Mouse (Mus musculus): ENCODE results near the gene Pnma1. TPM values are rescaled to one million over a fixed set of nuclear protein-coding genes. Genes with fewer than 3 reads are reported as not detected.

Pnma1 gene
- polyA plus RNA-seq, 1 experiment from 2014 or later: 0.79 TPM

DNA sequence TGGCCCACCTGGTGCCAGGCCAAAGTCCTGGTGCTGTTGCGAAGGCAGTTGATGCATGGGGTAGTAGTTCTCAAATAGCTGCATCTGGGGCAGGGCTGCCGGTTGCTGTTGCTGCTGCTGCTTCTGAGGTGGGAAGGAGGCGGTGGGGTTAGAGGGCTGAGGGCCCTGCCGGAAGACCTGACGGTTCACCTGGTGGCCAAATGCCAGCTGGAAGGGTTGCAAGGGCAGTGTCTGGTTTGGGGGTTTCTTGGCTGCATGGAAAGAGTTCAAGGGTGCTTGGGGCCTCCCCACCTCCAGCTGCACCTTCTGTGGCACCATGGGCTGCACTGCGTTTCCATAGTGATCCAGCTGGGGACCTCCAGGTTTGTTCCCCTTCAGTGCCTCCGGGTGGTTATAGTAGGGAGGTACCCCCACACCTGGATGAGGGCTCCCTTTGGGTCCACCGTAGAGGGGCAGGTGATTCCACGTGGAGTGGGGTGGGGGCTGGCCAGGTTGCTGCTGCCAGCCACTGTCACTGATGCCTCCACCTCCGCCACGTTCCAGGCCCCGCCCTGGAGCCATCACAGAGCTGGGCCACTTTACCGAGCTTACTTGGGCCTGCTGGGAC, 25.1 kb upstream of the Pnma1 start:
- H3K27ac ChIP-seq (ENCODE audit: low read depth): peak overlapping the region; percentile 85; the same call in 1 of the 2 replicates
- peaks cover 46% of the 10 kb centered on the region for H3K36me3 ChIP-seq (ENCODE audit: insufficient read depth)
- peaks cover 36% of the 10 kb centered on the region for H3K4me1 ChIP-seq (ENCODE audit: insufficient read depth)
- WGBS: 87% methylated on average over 13 of the region's 13 CpGs
- DNase-seq (no peak), ATAC-seq (ENCODE audit: insufficient read depth) (no peak)
- H3K9me3 ChIP-seq (ENCODE audit: low read depth, low read length): no peaks in the 10 kb centered on the region
- no peak overlapping the region for H3K4me2 ChIP-seq
- H3K27me3 ChIP-seq (ENCODE audit: insufficient read depth, low read length): no peaks in the 10 kb centered on the region
- no peak for TF ChIP-seq CTCF (IDR thresholded peaks at IDR 0.05; ENCODE audit: low read depth)
- no peak overlapping the region for H3K4me3 ChIP-seq (ENCODE audit: low read depth, low read length)
- H3K9ac ChIP-seq: no peak overlapping the region

DNA sequence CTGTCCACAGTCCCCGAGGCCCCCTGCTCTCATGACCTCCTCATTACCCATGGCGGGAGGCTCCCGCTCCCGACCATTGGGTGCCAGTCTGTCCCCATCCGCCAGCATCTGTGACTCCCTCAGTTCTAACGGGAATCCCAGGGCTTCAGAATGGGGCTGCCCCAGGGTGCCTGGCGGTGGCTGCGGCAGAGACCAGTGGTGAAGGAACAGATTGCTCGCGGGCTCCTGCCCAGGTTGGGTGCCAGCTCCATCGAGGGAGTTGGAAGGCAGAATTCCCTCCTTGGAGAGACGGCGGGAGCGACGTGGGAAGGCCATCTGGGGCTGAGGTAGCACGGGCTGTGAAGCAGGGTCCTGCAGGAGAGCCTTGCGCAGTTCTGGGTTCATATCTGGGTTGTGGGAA, 24.6 kb upstream of the Pnma1 start:
- Histone ChIP-seq H3K36me3 (ENCODE audit: insufficient read depth) (peaks cover 48% of the 10 kb centered on the region), H3K4me1 (ENCODE audit: insufficient read depth) (peaks cover 32% of the 10 kb centered on the region), H3K9me3 (ENCODE audit: low read depth, low read length) (no peaks in the 10 kb centered on the region), H3K27ac (ENCODE audit: low read depth) (no peak overlapping the region), H3K27me3 (ENCODE audit: insufficient read depth, low read length) (no peaks in the 10 kb centered on the region), H3K4me3 (ENCODE audit: low read depth, low read length) (no peak overlapping the region), H3K4me2 (no peak overlapping the region), H3K9ac (no peak overlapping the region)
- no peak for ATAC-seq (ENCODE audit: insufficient read depth)
- no peak for TF ChIP-seq CTCF (IDR thresholded peaks at IDR 0.05; ENCODE audit: low read depth)
- WGBS: 91% methylated on average over 17 of the region's 17 CpGs
- DNase-seq: no peak

DNA sequence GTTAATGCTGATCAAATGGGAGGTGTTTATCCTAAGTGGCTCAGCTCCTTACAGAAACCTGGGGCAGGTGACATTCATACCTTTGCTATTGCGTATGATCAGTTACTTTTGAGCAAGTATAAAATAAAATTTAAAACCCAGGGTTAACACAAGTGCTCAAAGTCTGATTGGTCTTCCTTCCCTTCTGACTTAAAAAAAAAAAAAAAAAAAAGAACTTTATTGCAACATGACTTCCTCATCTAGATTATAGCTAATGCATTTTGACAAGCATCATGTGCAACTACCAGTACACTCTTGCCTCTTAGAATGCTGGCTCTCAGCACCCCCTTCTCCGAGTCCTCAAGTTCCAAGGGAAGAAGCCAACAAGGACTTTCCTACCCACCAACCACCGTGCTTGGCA, 23.9 kb upstream of the Pnma1 start:
- Histone ChIP-seq H3K27ac (ENCODE audit: low read depth) (no peak overlapping the region), H3K9me3 (ENCODE audit: low read depth, low read length) (no peaks in the 10 kb centered on the region), H3K4me3 (ENCODE audit: low read depth, low read length) (no peak overlapping the region), H3K27me3 (ENCODE audit: insufficient read depth, low read length) (no peaks in the 10 kb centered on the region), H3K4me2 (no peak overlapping the region), H3K9ac (no peak overlapping the region), H3K4me1 (ENCODE audit: insufficient read depth) (peaks cover 26% of the 10 kb centered on the region), H3K36me3 (ENCODE audit: insufficient read depth) (peaks cover 50% of the 10 kb centered on the region)
- ATAC-seq (ENCODE audit: insufficient read depth) (no peak), DNase-seq (no peak)
- no peak for TF ChIP-seq CTCF (IDR thresholded peaks at IDR 0.05; ENCODE audit: low read depth)
- WGBS: 95% methylated on average over 3 of the region's 3 CpGs

GRCm38 (mm10) chr12:84170610-84171009, 22.3 kb upstream of the Pnma1 start:
- Histone ChIP-seq H3K27ac (ENCODE audit: low read depth) (no peak overlapping the region), H3K9ac (no peak overlapping the region), H3K4me3 (ENCODE audit: low read depth, low read length) (no peak overlapping the region), H3K4me2 (no peak overlapping the region), H3K9me3 (ENCODE audit: low read depth, low read length) (no peaks in the 10 kb centered on the region), H3K36me3 (ENCODE audit: insufficient read depth) (peaks cover 60% of the 10 kb centered on the region), H3K4me1 (ENCODE audit: insufficient read depth) (peaks cover 16% of the 10 kb centered on the region), H3K27me3 (ENCODE audit: insufficient read depth, low read length) (no peaks in the 10 kb centered on the region)
- no peak for ATAC-seq (ENCODE audit: insufficient read depth)
- WGBS: 84% methylated on average over 10 of the region's 10 CpGs
- no peak for TF ChIP-seq CTCF (IDR thresholded peaks at IDR 0.05; ENCODE audit: low read depth)
- DNase-seq: no peak

- H3K36me3 ChIP-seq (ENCODE audit: insufficient read depth): peaks cover 49% of the 10 kb centered on the region
- no peak for TF ChIP-seq CTCF (IDR thresholded peaks at IDR 0.05; ENCODE audit: low read depth)
- H3K27ac ChIP-seq (ENCODE audit: low read depth): no peak overlapping the region
- H3K4me1 ChIP-seq (ENCODE audit: insufficient read depth): no peaks in the 10 kb centered on the region
- no peak for ATAC-seq (ENCODE audit: insufficient read depth)
- H3K9me3 ChIP-seq (ENCODE audit: low read depth, low read length): no peaks in the 10 kb centered on the region
- no peak overlapping the region for H3K4me3 ChIP-seq (ENCODE audit: low read depth, low read length)
- no peaks in the 10 kb centered on the region for H3K27me3 ChIP-seq (ENCODE audit: insufficient read depth, low read length)
- no peak overlapping the region for H3K4me2 ChIP-seq
- H3K9ac ChIP-seq: no peak overlapping the region
- DNase-seq: peak; percentile 23
- 40% methylated on average over 8 of the region's 8 CpGs for WGBS
Observed at GRCm38 (mm10) chr12:84165631-84166373, 17.5 kb upstream of the Pnma1 start.

GRCm38 (mm10) chr12:84163586-84164110, 15.4 kb upstream of the Pnma1 start:
- DNase-seq: no peak
- 73% methylated on average over 11 of the region's 11 CpGs for WGBS

GRCm38 (mm10) chr12:84163133-84163532, 14.8 kb upstream of the Pnma1 start:
- Histone ChIP-seq H3K36me3 (ENCODE audit: insufficient read depth) (peaks cover 61% of the 10 kb centered on the region), H3K4me1 (ENCODE audit: insufficient read depth) (no peaks in the 10 kb centered on the region), H3K27me3 (ENCODE audit: insufficient read depth, low read length) (no peaks in the 10 kb centered on the region), H3K27ac (ENCODE audit: low read depth) (no peak overlapping the region), H3K9me3 (ENCODE audit: low read depth, low read length) (no peaks in the 10 kb centered on the region), H3K9ac (no peak overlapping the region), H3K4me2 (no peak overlapping the region), H3K4me3 (ENCODE audit: low read depth, low read length) (no peak overlapping the region)
- 79% methylated on average over 9 of the region's 9 CpGs for WGBS
- DNase-seq: peak; percentile 71
- no peak for ATAC-seq (ENCODE audit: insufficient read depth)
- peak; percentile 72 for TF ChIP-seq CTCF (IDR thresholded peaks at IDR 0.05; ENCODE audit: low read depth)

More at GRCm38 (mm10) chr12:84163586-84164110, 15.4 kb upstream of the Pnma1 start:
- Histone ChIP-seq H3K27ac (ENCODE audit: low read depth) (no peak overlapping the region), H3K4me2 (no peak overlapping the region), H3K36me3 (ENCODE audit: insufficient read depth) (peaks cover 61% of the 10 kb centered on the region), H3K27me3 (ENCODE audit: insufficient read depth, low read length) (no peaks in the 10 kb centered on the region), H3K9ac (no peak overlapping the region), H3K4me1 (ENCODE audit: insufficient read depth) (no peaks in the 10 kb centered on the region), H3K9me3 (ENCODE audit: low read depth, low read length) (no peaks in the 10 kb centered on the region), H3K4me3 (ENCODE audit: low read depth, low read length) (no peak overlapping the region)
- TF ChIP-seq CTCF (IDR thresholded peaks at IDR 0.05; ENCODE audit: low read depth): no peak
- ATAC-seq (ENCODE audit: insufficient read depth): no peak

Data from lung, embryonic 14.5 days (tissue).